Mouse (Mus musculus): Measurements from ENCODE around the gene Gzmn. TPM values are rescaled to one million over a fixed set of nuclear protein-coding genes. Genes with fewer than 3 reads are reported as not detected.
"Not testable (repeated sequence)": the region's sequence is repeated elsewhere in the genome, so short reads cannot be mapped to it uniquely, and the experiment has no call there.

Gzmn gene
- total RNA-seq (2021) = not detected
- long read RNA-seq, experiment 1 = 0 reads
- long read RNA-seq, experiment 2 = 0 reads

DNA sequence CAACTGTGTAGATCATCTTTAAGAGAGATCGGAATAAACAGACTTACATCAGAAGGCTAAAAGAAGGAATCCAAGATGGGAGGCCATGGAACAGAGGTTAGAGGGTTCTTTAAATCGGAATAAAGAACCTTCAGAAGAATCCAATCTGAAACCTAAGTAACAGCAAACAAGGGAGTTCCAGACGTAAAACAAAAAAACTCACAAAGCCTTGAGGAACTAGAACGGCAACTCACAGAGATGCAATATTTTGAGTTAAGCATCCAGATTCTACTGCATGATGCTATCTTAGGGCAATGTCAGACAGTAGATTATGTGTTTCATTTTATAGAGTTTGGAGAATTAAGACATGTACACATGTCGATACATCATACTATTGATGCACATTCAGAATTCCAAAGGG, at the start of gene Gzmn:
Gzmn (minus strand) TSS at position 101 of the 400 bp plus-strand sequence.
- DNase-seq = no peak
- intact Hi-C loops (cut with DNase I) = no loop called here

DNA sequence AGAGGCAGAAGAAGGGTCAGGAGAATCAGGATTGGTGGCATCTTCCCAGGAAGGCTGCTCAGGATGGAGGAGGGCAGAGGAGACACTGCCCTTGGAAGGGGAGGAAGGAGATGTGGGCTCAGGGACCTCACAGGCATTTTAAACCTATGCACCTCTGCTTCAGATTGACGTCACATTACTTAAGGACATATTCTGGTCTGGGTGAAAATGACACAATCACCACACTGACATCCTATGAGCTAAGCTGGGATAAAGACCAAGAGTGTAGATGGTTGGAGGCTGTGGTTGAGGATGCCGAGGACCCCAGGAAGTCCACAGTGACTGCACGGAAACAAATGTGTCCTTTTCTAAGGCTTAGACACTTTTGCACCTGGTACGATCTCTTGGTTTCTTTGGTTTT, 36.9 kb upstream of the Gzmn start, which contains the start of gene Gzmf:
Gzmf (minus strand) TSS at position 101 of the 400 bp plus-strand sequence.
- intact Hi-C loops (cut with DNase I) = no loop called here
- no peak for DNase-seq

DNA sequence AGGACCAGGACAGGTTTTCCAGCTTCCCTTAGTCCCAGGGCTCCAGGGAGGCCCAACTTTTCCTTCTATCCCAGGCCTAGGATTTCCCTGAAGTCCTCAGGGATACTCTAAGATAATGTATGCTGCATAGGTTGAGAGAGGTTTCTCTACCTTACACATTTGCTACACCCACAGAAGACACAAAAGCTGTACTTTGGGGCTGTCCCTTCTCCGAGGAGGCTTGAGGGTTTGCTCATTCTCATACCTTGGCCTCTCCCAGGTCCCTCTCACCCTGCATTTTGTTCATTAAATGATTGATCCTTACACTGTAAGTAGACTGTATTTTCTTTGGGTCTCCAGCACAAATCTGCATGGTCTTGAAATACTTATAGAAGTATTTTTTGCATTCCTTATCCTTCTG, 31.2 kb upstream of the Gzmn start:
- DNase-seq = no peak
- intact Hi-C loops (cut with DNase I) = no loop called here

DNA sequence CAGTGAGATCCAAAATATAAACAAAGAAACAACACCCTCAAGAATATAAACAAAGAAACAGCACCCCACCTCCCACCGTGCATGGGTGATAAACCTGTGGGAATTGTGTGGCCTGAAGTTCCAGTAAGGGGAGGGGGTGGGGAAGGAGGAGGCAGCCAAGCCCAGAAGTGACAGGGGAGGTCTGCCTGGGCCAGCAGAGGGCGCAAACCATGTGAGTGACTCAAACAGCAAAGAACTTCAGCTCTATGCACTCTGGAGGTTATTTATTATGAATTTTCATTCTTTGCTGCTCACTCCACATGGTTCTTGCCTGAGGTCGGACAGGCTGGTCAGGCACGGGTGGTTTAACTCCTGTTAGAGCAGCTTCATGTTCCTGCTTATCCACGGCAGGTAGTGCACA, 30.6 kb upstream of the Gzmn start:
- intact Hi-C loops (cut with DNase I) = not testable (repeated sequence)
- DNase-seq = peak in 1 of 2 experiments; percentile 26

- intact Hi-C loops (cut with DNase I) = loop anchor here (5.0 kb wide), 1 partner anchor 98 kb away; no protein-coding TSS in a partner anchor
Observed at GRCm38 (mm10) chr14:56203975-56204374, 29.6 kb upstream of the Gzmn start.

GRCm38 (mm10) chr14:56186946-56187345, 12.5 kb upstream of the Gzmn start:
- DNase-seq = no peak
- intact Hi-C loops (cut with DNase I) = no loop called here

More at GRCm38 (mm10) chr14:56203975-56204374, 29.6 kb upstream of the Gzmn start:
- DNase-seq = peak; percentile 52 to 71

- no peak for DNase-seq
- intact Hi-C loops (cut with DNase I) = no loop called here
Observed at GRCm38 (mm10) chr14:56186521-56186920, 12.1 kb upstream of the Gzmn start.

- DNase-seq = peak; percentile 33 to 52
- intact Hi-C loops (cut with DNase I) = not testable (repeated sequence)
Observed at GRCm38 (mm10) chr14:56177651-56178050, 3.3 kb upstream of the Gzmn start.

GRCm38 (mm10) chr14:56173396-56173795, 1.0 kb downstream of the Gzmn start:
- no peak for DNase-seq
- intact Hi-C loops (cut with DNase I) = no loop called here

GRCm38 (mm10) chr14:56172744-56173143, 1.7 kb downstream of the Gzmn start:
- DNase-seq = no peak
- intact Hi-C loops (cut with DNase I) = no loop called here

- intact Hi-C loops (cut with DNase I) = no loop called here
- no peak for DNase-seq
Observed at GRCm38 (mm10) chr14:56168009-56168408, 6.4 kb downstream of the Gzmn start.

DNA sequence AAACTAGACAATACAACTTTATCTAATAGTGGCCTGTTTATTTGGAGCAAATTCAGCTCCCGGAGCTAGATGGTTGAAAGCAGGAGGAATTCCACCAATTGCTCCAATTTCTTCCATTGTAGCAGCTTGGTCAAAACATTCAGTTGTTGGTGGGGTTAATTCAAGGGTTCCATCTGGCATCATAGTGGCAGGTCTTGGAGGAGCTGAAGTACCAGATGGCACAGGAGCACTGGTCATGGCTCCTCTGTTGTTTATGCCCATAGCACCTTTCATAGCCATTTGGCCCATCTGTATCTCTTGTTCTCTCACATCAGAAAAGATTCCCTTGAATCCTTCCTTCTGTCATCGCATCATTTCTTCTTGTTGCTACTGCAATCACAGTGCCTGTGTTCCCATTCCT, 12.3 kb downstream of the Gzmn start:
- DNase-seq = no peak
- intact Hi-C loops (cut with DNase I) = no loop called here

GRCm38 (mm10) chr14:56159479-56159878, 14.9 kb downstream of the Gzmn start, which contains the start of gene Gzmg:
TSS of gene Gzmg (minus strand) at chr14:56159579.
- DNase-seq; intact Hi-C loops (cut with DNase I): not testable (repeated sequence)

- intact Hi-C loops (cut with DNase I) = no loop called here
- DNase-seq = no peak
Observed at GRCm38 (mm10) chr14:56155340-56155739, 19.1 kb downstream of the Gzmn start.

- intact Hi-C loops (cut with DNase I); DNase-seq: not testable (repeated sequence)
Observed at GRCm38 (mm10) chr14:56133675-56134074, 40.7 kb downstream of the Gzmn start.

GRCm38 (mm10) chr14:56132508-56132907, 41.9 kb downstream of the Gzmn start, which contains the start of gene Gzmd:
TSS of gene Gzmd (minus strand) at chr14:56132608.
- intact Hi-C loops (cut with DNase I); DNase-seq: not testable (repeated sequence)

- no peak for DNase-seq
- intact Hi-C loops (cut with DNase I) = no loop called here
Observed at GRCm38 (mm10) chr14:56128341-56128740, 46.1 kb downstream of the Gzmn start.

GRCm38 (mm10) chr14:56123516-56123915, 50.9 kb downstream of the Gzmn start:
- intact Hi-C loops (cut with DNase I) = no loop called here
- no peak for DNase-seq

DNA sequence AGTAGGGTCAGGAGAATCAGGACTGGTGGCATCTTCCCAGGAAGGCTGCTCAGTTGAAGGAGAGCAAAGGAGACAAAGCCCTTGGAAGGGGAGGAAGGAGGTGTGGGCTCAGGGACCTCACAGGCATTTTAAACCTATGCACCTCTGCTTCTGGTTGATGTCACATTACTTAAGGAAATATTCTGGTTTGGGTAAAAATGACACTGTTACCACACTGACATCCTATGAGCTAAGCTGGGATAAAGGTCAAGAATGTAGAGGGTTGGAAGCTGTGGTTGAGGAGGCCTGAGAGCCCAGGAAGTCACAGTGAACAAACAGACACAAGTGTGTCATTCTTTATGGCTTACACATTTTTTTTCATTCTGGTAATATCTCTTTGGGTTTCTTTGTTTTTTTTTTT, 53.9 kb downstream of the Gzmn start, which contains the start of gene Gzme:
Gzme (minus strand) TSS at position 101 of the 400 bp plus-strand sequence.
- intact Hi-C loops (cut with DNase I) = no loop called here
- no peak for DNase-seq

Measured in heart, postnatal 14 days (tissue).